Mouse (Mus musculus): ENCODE data around the gene Trappc2l. TPM values are rescaled to one million over a fixed set of nuclear protein-coding genes. Genes with fewer than 3 reads are reported as not detected.

Gene Trappc2l
- polyA plus RNA-seq, 1 experiment from 2014 or later, result 101 TPM

DNA sequence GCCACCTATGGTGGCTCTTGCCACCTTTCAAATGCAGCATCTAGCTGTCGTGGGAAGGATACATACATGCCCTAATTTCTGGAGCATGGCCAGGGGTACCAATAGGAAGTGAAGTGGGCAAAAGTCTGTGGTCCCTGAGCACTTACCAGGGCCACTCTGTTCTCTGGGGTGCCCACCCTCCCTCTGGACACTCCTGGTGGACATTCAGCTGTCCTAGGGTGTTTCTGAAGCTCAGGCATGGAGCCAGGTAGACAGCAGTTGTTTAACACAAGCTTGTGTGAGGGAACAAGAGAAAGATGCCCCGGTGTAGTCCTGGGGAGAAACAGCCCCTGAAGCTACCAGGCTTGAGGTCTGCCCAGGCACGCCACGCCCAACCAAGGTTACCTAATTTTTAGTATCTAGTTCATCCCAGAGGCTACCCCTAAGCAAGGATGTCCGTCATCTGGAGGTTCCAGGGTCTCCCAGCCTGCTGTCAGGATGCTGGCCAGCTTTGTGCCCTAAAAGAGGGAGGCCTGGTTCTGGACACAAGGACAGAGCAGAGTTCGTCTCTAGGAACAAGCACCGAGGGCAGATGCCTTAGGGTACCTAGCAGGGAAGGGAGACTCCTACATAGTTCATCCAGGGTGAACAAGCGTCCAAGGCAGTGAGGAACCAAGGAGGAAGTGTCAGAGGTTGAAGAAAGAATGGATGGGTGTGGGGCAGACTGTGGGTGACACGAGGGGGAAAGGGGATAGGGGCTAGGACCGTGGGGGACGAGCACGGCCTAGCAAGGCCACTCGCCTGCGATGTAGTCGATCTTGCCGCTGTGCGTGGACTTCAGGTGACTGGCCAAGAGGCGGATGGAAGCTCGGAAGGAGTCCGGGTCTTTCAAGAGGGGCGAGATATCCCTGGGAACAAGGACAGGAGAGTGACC lies 35.4 kb upstream of the Trappc2l start:
- Histone ChIP-seq H3K9ac (ENCODE audit: low read depth, low read length) (peak overlapping the region; percentile 89), H3K9me3 (replicated peaks; ENCODE audit: control insufficient read depth, low read length, poor library complexity, severe bottlenecking) (no peaks in the 10 kb centered on the region), H3K27ac (ENCODE audit: low read length) (peak overlapping the region; percentile 81), H3K27me3 (ENCODE audit: control insufficient read depth, insufficient read depth, low read depth, low read length) (no peaks in the 10 kb centered on the region), H3K4me3 (ENCODE audit: low read depth, low read length) (peak overlapping the region; percentile 70), H3K36me3 (ENCODE audit: control insufficient read depth, insufficient read depth, low read length) (0 out of 2 replicates have a peak, but pooled peaks cover 2% of the 10 kb centered on the region), H3K4me2 (ENCODE audit: low read length) (peak overlapping the region; percentile 97), H3K4me1 (ENCODE audit: control insufficient read depth, insufficient read depth, low read length) (peaks cover 14% of the 10 kb centered on the region)
- WGBS, result 18% methylated on average over 21 of the region's 21 CpGs
- peak; percentile 43 for ATAC-seq

DNA sequence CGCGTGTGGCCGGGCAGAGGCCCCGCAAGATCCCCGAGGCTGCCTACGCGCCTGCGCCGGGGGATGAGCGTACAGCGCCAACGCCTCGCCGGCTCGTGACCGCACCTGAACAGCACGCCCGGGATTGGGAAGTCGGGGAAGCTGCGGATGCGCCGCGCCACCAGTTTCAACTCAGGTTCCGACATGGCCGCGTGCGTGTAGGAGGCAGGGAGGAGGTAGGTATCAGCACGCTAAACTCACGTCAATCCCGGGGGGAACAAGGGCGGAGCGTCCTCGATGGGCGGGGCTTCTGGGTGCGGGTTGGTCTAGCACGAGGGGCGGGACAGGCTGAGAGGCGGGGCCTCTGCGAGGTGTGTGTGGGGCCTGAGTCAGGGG lies 34.8 kb upstream of the Trappc2l start, which contains the start of gene Aprt:
Aprt (minus strand) TSS at position 262 of the 375 bp plus-strand sequence.
- no peaks in the 10 kb centered on the region for H3K27me3 ChIP-seq (ENCODE audit: control insufficient read depth, insufficient read depth, low read depth, low read length)
- 0 out of 2 replicates have a peak, but pooled peaks cover under 1% of the 10 kb centered on the region for H3K36me3 ChIP-seq (ENCODE audit: control insufficient read depth, insufficient read depth, low read length)
- under 1% methylated on average over 39 of the region's 39 CpGs for WGBS
- H3K9me3 ChIP-seq (replicated peaks; ENCODE audit: control insufficient read depth, low read length, poor library complexity, severe bottlenecking), result no peaks in the 10 kb centered on the region
- ATAC-seq, result peak; percentile 89
- H3K4me3 ChIP-seq (ENCODE audit: low read depth, low read length), result peak within 1 kb of the TSS; percentile 70
- H3K4me1 ChIP-seq (ENCODE audit: control insufficient read depth, insufficient read depth, low read length), result peaks cover 14% of the 10 kb centered on the region
- peak within 1 kb of the TSS; percentile 81 for H3K27ac ChIP-seq (ENCODE audit: low read length)
- H3K9ac ChIP-seq (ENCODE audit: low read depth, low read length), result peak within 1 kb of the TSS; percentile 89
- peak within 1 kb of the TSS; percentile 97 for H3K4me2 ChIP-seq (ENCODE audit: low read length)

DNA sequence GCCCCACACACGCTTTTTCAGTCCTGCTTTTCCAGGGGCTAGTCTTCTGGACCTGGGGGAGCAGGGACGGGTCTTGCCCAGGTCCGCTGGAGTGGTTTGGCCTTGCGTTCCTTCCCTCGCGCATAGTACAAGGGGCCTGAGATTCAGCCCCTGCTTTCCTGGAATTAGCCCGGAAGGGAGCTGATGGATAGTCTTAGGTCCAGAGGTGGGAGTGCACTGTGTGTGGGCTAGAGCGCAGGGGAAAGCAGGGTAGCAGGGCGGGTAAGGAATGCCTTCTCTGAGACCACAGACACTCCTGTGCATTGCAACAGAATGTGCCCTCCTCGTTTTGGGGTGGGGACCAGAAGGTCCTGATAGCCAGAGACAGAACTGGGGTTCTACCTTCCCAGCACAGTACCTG lies 34.3 kb upstream of the Trappc2l start:
- Histone ChIP-seq H3K9ac (ENCODE audit: low read depth, low read length) (peak overlapping the region; percentile 89), H3K27ac (ENCODE audit: low read length) (peak overlapping the region; percentile 81), H3K4me2 (ENCODE audit: low read length) (peak overlapping the region; percentile 97), H3K27me3 (ENCODE audit: control insufficient read depth, insufficient read depth, low read depth, low read length) (no peaks in the 10 kb centered on the region), H3K4me1 (ENCODE audit: control insufficient read depth, insufficient read depth, low read length) (peaks cover 14% of the 10 kb centered on the region), H3K36me3 (ENCODE audit: control insufficient read depth, insufficient read depth, low read length) (no peaks in the 10 kb centered on the region), H3K4me3 (ENCODE audit: low read depth, low read length) (peak overlapping the region; percentile 70), H3K9me3 (replicated peaks; ENCODE audit: control insufficient read depth, low read length, poor library complexity, severe bottlenecking) (no peaks in the 10 kb centered on the region)
- 37% methylated on average over 10 of the region's 10 CpGs for WGBS
- peak; percentile 28 for ATAC-seq

DNA sequence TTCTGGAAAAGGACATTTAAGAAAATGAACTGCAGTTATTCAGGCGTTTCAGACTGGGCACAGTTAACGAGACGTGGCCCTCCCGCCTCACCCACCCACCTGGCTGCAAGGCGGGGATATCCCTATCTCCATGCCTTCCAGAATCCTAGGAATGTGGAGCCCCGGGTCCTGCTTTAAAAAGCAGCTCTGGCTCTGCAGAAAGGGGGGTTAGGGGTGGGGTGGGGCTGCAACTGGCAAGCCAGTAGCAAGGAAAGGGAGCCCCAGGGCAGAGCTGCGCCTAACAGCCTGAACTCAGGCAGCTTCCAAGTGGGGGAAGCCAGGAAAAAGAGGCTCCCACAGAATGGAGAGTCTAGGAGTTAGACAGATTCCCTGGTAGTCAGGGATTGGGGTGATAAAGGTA lies 32.2 kb upstream of the Trappc2l start:
- Histone ChIP-seq H3K27me3 (ENCODE audit: control insufficient read depth, insufficient read depth, low read depth, low read length) (no peaks in the 10 kb centered on the region), H3K9ac (ENCODE audit: low read depth, low read length) (no peak overlapping the region), H3K4me2 (ENCODE audit: low read length) (no peak overlapping the region), H3K27ac (ENCODE audit: low read length) (no peak overlapping the region), H3K9me3 (replicated peaks; ENCODE audit: control insufficient read depth, low read length, poor library complexity, severe bottlenecking) (no peaks in the 10 kb centered on the region), H3K4me3 (ENCODE audit: low read depth, low read length) (no peak overlapping the region), H3K4me1 (ENCODE audit: control insufficient read depth, insufficient read depth, low read length) (peaks cover 14% of the 10 kb centered on the region), H3K36me3 (ENCODE audit: control insufficient read depth, insufficient read depth, low read length) (no peaks in the 10 kb centered on the region)
- no peak for ATAC-seq
- WGBS, result 31% methylated on average over 7 of the region's 7 CpGs

DNA sequence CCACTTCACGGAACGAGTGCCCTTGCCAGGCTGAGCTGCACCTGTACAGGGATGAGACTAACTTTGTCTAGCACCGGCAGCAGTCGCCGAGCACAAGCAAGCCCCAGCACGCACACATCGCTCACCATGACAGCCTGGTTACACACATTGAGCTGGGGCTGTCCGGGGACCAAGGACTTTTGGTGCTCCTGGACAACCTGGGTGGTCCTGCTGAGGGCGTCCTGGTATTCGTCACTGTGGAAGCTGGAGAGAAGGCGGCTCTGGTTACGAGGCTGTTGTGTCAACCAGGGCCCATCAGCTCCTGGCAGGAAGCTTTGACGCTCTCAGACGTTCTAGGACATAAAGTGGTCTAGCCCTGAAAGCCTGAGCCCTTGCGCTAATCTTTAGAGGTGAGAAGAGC lies 30.5 kb upstream of the Trappc2l start:
- Histone ChIP-seq H3K9me3 (replicated peaks; ENCODE audit: control insufficient read depth, low read length, poor library complexity, severe bottlenecking) (no peaks in the 10 kb centered on the region), H3K36me3 (ENCODE audit: control insufficient read depth, insufficient read depth, low read length) (no peaks in the 10 kb centered on the region), H3K27me3 (ENCODE audit: control insufficient read depth, insufficient read depth, low read depth, low read length) (no peaks in the 10 kb centered on the region), H3K4me3 (ENCODE audit: low read depth, low read length) (no peak overlapping the region), H3K27ac (ENCODE audit: low read length) (no peak overlapping the region), H3K9ac (ENCODE audit: low read depth, low read length) (no peak overlapping the region), H3K4me1 (ENCODE audit: control insufficient read depth, insufficient read depth, low read length) (peaks cover 5% of the 10 kb centered on the region), H3K4me2 (ENCODE audit: low read length) (no peak overlapping the region)
- no peak for ATAC-seq
- WGBS, result 85% methylated on average over 13 of the region's 15 CpGs

DNA sequence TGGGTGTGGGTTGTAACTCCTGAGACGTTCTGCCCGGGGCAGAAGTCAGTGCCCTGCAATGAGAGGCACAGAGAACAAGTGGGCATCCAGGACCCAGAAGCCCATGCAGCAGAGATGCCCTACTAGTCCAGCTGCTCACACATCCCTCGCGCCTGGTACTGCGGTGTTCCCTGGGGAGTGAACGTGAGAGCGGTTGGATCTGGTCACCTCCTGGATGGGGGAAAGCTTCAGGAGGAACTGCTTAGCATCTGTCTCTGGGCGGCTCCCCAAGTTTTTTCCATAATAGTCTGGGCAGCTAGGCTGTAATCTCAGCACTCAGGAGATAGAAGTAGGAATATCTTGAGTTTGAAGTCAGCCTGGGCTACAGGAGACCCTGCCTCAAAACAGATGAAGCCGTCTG lies 26.5 kb upstream of the Trappc2l start:
- Histone ChIP-seq H3K4me1 (ENCODE audit: control insufficient read depth, insufficient read depth, low read length) (no peaks in the 10 kb centered on the region), H3K4me2 (ENCODE audit: low read length) (no peak overlapping the region), H3K9me3 (replicated peaks; ENCODE audit: control insufficient read depth, low read length, poor library complexity, severe bottlenecking) (no peaks in the 10 kb centered on the region), H3K36me3 (ENCODE audit: control insufficient read depth, insufficient read depth, low read length) (no peaks in the 10 kb centered on the region), H3K27me3 (ENCODE audit: control insufficient read depth, insufficient read depth, low read depth, low read length) (no peaks in the 10 kb centered on the region), H3K27ac (ENCODE audit: low read length) (no peak overlapping the region), H3K4me3 (ENCODE audit: low read depth, low read length) (no peak overlapping the region), H3K9ac (ENCODE audit: low read depth, low read length) (no peak overlapping the region)
- ATAC-seq, result no peak
- WGBS, result 90% methylated on average over 9 of the region's 9 CpGs

DNA sequence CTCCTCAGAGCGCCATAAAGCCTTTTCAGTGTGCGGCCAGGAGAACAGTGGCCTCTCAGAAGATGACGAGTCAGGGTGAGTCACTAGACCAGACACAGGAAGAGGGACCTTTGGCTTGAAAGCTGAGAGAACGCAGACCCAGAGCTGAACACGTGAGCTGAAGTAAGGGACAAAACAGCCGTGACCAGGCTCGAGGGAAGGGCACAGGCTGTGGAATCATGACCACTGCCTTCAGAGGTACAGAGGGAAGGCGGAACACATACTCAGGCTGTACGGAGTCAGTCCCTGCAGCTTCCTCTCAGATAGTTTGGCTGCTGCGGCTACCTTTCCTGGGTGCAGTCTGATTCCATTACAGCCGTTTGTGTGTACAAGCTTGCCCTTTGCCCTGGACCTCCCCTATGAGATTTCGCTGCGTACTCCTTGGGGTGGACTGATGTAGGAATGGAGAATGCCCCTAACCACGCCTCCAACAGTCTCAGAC lies 26.0 kb upstream of the Trappc2l start:
- Histone ChIP-seq H3K4me2 (ENCODE audit: low read length) (no peak overlapping the region), H3K9me3 (replicated peaks; ENCODE audit: control insufficient read depth, low read length, poor library complexity, severe bottlenecking) (no peaks in the 10 kb centered on the region), H3K27me3 (ENCODE audit: control insufficient read depth, insufficient read depth, low read depth, low read length) (no peaks in the 10 kb centered on the region), H3K4me3 (ENCODE audit: low read depth, low read length) (no peak overlapping the region), H3K9ac (ENCODE audit: low read depth, low read length) (no peak overlapping the region), H3K36me3 (ENCODE audit: control insufficient read depth, insufficient read depth, low read length) (no peaks in the 10 kb centered on the region), H3K4me1 (ENCODE audit: control insufficient read depth, insufficient read depth, low read length) (no peaks in the 10 kb centered on the region), H3K27ac (ENCODE audit: low read length) (no peak overlapping the region)
- ATAC-seq, result no peak
- WGBS, result 73% methylated on average over 14 of the region's 14 CpGs

DNA sequence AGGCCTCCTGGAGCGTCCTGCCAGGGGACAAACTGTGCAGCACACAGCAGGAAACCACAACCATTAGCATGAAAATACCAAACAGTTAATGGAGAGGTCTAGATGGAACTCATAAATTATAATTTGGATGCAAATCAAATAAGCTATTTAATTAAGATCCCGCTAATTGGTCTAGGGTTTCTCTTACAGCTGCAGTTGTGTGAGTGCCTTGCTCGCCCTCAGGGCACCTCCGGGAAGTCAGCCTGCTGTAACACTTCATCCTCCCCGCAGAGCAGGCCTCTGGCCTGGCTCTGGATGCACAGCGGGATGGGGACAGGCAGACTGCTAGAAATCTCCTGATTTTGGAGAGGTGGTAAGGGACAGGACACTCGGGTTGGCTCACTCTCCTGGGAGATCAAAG lies 25.3 kb upstream of the Trappc2l start:
- Histone ChIP-seq H3K4me1 (ENCODE audit: control insufficient read depth, insufficient read depth, low read length) (no peaks in the 10 kb centered on the region), H3K27ac (ENCODE audit: low read length) (no peak overlapping the region), H3K27me3 (ENCODE audit: control insufficient read depth, insufficient read depth, low read depth, low read length) (no peaks in the 10 kb centered on the region), H3K36me3 (ENCODE audit: control insufficient read depth, insufficient read depth, low read length) (no peaks in the 10 kb centered on the region), H3K9me3 (replicated peaks; ENCODE audit: control insufficient read depth, low read length, poor library complexity, severe bottlenecking) (no peaks in the 10 kb centered on the region), H3K4me2 (ENCODE audit: low read length) (no peak overlapping the region), H3K9ac (ENCODE audit: low read depth, low read length) (no peak overlapping the region), H3K4me3 (ENCODE audit: low read depth, low read length) (no peak overlapping the region)
- no peak for ATAC-seq
- 53% methylated on average over 7 of the region's 7 CpGs for WGBS

DNA sequence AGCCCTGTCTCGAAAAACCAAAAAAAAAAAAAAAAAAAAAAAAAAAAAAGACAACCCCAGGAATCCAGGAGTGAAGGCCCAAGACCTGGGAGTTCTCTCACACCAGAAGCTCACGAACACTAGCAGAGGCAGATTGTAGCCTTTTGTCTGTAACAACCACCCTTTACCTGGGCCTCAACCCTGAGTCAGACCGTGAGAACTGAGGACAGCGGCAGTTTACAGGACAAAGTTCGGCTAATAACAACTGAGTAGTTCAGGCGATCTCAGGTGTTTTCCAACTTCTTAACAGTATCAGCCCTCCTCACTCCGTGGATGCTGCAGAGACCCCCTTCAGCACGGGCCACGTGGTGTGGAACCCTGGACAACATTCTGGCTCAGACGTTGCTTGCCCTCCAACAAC lies 24.7 kb upstream of the Trappc2l start:
- Histone ChIP-seq H3K9ac (ENCODE audit: low read depth, low read length) (no peak overlapping the region), H3K27me3 (ENCODE audit: control insufficient read depth, insufficient read depth, low read depth, low read length) (no peaks in the 10 kb centered on the region), H3K4me2 (ENCODE audit: low read length) (no peak overlapping the region), H3K27ac (ENCODE audit: low read length) (no peak overlapping the region), H3K4me3 (ENCODE audit: low read depth, low read length) (no peak overlapping the region), H3K4me1 (ENCODE audit: control insufficient read depth, insufficient read depth, low read length) (no peaks in the 10 kb centered on the region), H3K9me3 (replicated peaks; ENCODE audit: control insufficient read depth, low read length, poor library complexity, severe bottlenecking) (no peaks in the 10 kb centered on the region), H3K36me3 (ENCODE audit: control insufficient read depth, insufficient read depth, low read length) (no peaks in the 10 kb centered on the region)
- WGBS, result 86% methylated on average over 10 of the region's 10 CpGs
- no peak for ATAC-seq

All from midbrain, embryonic 16.5 days (tissue).